Mouse (Mus musculus) cerebellum, postnatal 36 days (tissue): Measurements from ENCODE around the gene Tmem82.
"Not testable (repeated sequence)": the region's sequence is repeated elsewhere in the genome, so short reads cannot be mapped to it uniquely, and the experiment has no call there.

Experiments
- DNase-seq, 2 experiments: peaks; one replicate each; pipeline ENCODE4 v3.0.0; 2021 to 2022; ENCODE audit warnings: mixed read lengths in 2 of 2

Gene Tmem82

GRCm38 (mm10) chr4:141573359-141573966 is 45.0 kb downstream of the Tmem82 start:
- DNase-seq = no peak

- DNase-seq = no peak
These were observed 45.6 kb downstream of the Tmem82 start for GRCm38 (mm10) chr4:141572668-141573358.

DNA sequence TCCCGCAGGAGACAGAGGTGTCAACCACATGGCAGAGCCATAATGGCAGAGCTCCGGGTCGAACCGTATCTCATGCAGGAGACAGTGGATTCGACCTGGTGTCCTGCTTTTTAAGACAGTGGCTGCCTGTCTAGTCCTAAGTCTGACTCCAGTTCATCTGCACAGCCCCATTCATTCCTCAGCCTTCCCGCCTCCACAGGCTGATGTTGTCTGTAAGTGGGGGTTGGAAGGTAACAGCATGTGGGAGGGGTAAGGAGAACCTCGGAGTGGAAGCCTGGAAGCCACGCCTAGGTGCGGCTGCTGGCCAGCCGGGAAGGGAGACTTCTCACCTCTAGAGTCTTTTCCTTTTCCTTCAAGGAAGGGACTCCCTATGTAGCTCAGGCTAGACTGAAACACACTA is 46.5 kb downstream of the Tmem82 start:
- DNase-seq = no peak

DNA sequence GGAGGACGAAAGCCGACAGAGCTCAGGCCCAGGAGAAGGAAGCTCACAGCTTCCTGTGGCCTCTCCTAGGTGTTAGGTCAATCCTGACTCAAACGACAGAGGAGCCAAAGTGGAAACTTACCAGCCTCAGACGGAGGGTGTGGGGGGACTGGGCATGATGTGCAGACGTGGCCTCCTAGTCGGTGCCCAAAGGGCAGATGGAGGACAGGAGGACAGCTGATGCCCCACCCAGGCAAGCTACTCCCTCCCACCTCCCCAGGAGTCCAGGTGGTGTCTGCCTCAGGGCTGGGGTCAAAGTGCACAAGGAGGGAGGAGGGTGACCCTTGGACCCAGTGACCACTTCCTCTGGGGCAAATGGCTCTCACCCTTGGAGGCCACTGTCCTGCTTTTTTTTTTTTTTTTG is 47.1 kb downstream of the Tmem82 start:
- no peak for DNase-seq

GRCm38 (mm10) chr4:141570821-141571220 is 47.6 kb downstream of the Tmem82 start:
- DNase-seq = no peak

GRCm38 (mm10) chr4:141570004-141570403 is 48.4 kb downstream of the Tmem82 start:
- no peak for DNase-seq

DNA sequence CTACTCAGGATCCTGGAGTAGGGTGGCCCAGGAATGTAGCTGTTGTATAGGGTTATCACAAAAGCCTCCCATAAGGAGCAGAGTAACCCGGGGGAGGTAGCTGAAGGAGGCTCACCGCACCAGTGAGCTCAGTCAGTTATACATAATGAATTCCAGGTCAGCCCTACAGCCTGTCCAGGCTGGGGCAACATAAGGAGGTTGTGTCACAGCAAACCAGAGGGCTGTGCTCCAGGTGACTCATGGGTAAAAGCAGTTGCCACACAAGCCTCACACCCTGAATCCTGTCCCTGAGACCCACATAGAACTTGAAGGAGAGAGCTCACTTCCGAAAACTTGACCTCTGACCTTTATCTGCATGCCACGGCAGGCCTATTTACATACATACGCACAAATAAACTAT is 49.5 kb downstream of the Tmem82 start:
- no peak for DNase-seq

DNA sequence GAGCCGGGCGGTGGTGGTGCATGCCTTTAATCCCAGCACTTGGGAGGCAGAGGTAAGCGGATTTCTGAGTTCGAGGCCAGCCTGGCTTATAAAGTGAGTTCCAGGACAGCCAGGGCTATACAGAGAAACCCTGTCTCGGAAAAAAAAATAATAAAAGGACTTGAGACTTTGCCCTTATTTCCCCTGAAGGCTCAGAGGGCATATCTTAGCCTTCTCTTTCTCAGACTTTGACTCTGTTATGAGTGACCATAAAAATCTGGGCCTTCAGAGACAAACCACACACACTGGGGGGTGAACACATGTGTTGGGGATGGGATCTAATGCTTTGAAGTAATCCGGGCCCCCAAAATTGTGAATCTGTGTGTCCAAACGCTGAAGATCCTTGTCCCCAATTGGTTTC is 51.3 kb downstream of the Tmem82 start:
- not testable (repeated sequence) for DNase-seq

- no peak for DNase-seq
These were observed 52.2 kb downstream of the Tmem82 start for GRCm38 (mm10) chr4:141566187-141566586.

DNA sequence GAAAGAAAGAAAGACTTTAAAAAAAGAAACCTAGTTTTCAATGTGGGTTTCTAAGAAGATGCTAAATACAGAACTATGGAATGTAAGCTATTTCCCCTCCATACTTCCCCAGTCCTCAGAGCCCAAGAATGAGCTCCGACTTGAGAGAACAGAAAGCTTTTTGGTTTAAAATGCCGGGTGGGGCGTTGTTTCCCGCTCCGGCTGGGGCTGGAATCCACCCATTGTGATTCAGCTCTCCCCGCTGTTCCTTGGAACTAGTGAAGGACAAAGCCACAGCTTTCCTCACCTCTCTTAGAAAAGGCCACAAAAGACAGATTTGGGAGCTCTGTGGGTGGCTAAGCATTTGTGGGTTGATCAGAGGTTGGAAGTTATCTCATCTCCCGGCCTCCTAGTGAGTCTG is 53.1 kb downstream of the Tmem82 start:
- DNase-seq = no peak

DNA sequence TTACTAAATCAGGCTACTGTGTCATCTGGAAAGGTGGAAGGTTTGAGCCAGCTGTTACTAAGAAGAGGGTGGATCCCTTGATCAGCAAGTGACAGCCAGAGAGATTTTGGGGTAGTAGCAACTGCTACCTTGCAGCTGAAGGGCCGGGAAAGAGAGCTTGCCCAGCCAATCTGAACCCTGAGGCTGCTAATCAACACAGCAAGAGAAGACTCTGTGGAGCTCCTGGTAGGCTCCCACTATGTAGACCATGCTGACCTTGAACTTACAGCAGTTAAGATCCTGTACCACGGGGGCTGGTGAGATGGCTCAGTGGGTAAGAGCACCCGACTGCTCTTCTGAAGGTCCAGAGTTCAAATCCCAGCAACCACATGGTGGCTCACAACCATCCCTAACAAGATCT is 53.8 kb downstream of the Tmem82 start:
- no peak for DNase-seq

DNA sequence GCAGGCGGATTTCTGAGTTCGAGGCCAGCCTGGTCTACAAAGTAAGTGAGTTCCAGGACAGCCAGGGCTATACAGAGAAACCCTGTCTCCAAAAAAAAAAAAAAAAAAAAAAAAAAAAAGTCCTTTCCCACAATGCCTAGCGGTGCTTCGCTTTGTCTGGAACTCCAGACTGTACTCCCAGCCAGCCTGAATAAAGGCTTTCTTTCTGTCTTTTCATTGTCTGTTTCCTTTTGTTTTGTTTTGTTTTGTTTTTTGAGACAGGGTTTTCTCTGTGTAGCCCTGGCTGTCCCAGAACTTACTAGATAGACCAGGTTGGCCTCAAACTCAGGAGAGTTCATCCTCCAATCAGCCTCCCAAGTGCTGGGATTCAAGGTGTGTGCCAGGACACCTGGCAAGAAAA is 54.2 kb downstream of the Tmem82 start:
- no peak for DNase-seq
